Mouse (Mus musculus): ENCODE results near the gene Sh3rf1.

Gene Sh3rf1

DNA sequence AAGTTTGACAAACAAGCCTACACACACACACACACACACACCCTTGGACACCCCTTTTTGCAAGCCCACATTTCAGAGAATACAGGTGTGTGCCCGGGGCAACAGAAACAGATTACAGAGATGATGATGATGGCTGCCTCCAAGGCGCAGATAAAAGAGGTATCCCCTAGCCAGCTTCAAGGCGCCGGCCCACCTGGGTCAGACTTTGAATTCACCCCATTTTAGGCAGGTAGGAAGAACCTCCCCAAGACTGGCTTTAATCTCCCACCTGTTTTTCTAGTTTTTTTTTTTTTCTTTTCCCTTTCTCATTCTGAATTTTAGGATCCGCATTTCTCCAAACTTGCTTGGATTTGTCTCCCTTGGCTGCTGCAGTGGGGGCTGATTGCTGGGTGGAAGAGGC, 389 bp upstream of the Sh3rf1 start:
- in situ Hi-C loops (cut with MseI, MboI), result no loop called here

DNA sequence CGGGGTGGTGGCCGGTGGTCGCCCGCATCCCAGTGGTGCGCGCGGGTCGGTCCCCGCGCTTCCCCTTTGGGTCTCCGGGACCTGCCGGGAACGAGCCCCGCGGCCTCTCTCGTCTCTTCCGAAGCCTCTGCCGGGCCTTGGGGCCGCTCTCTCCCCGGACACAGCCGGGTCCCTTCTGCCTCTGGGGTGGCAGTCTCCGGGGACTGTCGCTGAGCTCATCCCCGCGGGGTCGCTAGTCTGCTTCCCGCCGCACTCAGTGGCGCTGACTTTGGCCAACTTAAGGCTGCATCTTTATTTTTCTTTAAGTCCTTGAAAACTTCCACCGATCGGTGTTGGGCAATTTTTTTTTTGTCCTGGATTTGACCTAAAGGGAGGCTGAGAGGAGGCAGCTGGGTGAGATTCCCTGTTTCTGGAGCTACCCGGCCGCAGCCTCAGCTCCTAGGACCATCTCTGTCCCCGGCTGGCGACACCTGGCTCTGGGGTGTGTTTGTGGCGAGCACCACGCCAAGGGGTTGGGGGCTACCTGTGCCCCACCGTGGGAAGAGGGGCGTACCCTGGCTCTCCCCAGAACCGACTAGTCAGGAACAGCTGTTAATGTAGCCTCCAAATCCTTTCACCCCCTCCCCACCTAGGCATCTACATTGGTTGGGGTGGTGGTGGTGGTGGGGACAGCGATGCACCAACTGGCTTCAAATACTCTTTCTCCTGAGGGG, 864 bp downstream of the Sh3rf1 start:
- in situ Hi-C loops (cut with MseI, MboI), result no loop called here

DNA sequence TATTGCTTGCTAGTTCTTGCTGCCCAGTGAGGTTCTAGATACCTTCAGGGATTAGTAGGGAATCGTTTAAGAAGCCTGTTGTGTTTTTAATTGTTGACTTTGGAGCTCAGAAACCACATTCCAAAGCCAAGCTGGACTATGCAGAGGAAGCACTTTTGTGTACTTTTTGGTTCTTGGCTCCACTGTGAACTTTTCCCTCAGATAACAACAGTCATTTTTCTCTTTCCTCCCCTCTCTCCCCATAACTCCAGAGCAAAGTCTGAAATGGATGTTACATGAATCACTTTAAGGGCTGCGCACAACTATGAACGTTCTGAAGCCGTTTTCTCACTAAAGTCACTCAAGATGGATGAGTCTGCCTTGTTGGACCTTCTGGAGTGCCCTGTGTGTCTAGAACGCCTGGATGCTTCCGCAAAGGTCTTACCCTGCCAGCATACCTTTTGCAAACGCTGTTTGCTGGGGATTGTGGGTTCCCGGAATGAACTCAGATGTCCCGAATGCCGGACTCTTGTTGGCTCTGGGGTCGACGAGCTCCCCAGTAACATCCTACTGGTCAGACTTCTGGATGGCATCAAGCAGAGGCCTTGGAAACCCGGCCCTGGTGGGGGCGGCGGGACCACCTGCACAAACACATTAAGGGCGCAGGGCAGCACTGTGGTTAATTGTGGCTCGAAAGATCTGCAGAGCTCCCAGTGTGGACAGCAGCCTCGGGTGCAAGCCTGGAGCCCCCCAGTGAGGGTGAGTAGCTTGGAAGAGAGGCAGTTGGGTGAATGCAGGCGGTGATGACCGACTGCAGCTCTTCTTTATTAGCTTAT, 2.1 kb downstream of the Sh3rf1 start:
- in situ Hi-C loops (cut with MseI, MboI), result no loop called here

DNA sequence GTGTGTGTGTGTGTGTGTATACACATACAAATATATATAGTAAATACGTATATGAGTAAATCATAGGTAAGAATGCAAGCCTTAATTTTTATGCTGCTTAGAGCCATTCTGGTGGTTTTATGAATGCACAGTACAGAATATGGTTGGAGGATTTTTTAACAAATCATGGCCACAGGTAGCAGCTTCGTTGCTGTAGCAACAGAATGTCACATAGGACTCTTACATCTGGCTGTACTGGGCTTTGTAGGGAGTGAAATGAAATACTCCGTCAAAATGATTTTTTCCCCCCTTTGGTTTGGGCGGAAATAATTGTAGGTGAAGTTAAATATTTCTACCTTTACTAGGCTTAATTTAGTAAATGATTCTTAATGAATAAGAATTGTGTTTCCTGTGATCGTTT, 3.0 kb downstream of the Sh3rf1 start:
- in situ Hi-C loops (cut with MseI, MboI), result no loop called here

DNA sequence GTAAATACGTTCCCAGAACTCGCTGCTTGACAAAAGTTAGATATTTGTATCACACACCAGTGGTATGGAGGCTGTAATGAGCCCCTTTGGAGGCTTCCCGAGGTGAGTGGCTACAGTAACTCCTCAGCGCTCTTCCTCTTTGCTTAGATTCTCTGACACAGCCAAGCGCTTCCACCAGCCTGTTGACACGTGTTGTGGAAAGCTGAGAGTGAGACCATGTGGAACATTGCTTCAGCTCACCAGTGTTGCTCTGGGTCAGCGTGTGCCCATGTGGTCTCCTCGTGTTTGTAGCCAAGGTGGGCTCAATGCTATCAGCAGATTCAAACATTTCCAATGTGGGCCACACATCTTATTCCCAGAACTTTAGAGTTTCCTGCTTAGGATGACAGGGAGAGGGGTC, 5.0 kb downstream of the Sh3rf1 start:
- in situ Hi-C loops (cut with MseI, MboI), result no loop called here

DNA sequence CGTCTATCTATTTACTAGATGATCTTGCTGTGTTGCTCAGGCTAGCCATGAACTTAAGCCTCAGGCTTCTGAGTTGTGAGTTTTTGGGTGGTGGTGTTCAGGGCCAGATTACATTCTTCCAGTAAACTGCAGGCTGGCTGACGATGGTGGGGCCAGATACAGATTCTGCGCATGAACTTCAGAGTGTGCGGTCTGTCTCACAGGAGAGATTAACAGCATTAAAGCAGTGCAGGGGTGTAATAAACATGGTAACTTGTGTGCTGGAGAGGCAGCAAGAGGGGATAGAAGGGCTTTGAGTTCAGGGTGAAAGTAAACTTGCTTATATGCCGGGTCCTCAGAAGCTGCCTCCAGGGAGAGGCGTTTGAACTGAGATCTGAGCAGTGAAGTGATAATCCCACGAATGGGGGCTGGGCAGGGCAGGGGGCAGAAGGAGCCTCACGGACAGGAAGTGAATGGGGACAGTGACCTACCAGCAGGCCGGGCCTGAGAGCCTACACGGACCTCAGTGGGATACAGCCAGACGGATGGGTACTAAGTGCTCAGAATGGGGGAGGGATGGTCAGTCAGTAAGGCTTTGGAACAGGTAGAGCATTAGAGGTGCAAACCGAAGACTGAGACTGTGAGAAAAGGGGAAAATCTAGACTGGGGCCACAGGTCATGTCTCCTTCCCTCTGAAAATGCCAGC, 6.0 kb downstream of the Sh3rf1 start:
- in situ Hi-C loops (cut with MseI, MboI), result no loop called here

DNA sequence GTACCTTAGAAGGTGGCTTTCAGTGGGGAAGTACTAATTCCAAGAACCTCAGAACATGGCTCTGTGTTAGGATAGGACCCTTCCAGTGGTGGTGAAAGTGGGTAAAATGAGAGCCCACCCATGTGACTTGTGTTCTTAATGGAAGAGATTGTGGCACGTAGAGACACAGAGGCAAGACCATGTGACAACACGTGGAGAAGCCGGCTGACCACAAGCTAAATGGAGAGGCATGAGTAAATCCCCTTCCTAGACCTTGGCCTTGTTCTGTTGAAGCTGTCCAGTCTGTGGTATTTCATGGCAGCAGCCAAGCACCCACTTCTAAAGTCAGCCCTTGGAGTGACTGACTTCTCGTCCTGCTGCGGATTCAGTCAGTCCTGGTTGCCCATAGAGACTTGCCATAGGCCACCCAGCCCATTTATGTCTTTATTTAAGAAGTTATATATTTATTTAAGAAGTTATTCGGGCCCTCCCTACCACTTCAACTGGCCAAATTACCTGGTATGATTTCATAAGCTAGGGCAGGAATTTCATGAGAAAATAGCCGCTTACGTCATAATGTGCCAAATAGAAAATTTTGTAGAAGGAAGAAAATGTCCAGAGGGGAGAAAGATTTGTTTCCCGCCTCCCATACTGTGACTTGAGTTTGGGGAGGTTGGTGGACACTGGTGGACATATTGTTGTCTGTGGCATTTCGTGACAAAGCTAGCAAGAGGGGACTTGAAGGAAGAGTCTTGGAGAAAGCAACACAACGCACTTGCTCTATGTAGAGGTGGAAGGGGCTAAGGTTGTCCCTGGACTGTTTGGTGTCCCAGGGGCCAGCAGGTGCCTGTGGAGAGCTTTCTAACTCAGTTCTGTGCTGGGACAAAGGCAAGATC, 7.4 kb downstream of the Sh3rf1 start:
- in situ Hi-C loops (cut with MseI, MboI), result no loop called here

DNA sequence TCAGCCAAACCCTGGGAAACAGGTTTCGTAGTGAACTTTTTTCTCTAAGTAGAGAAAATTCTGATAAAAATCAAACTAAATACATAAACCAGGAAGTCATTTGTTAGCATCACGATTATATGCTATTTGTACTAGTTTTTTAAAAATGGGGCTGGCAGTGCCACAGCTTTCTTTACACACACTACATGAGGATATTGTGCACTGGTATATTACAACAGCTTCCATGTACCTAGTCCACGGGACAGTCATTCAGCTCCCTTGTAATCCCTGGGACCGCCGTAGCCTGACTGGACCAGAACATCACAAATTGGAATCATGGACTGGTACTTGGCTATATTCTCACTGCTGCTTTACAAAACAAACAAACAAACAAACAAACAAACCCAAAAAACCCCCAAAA, 11.8 kb downstream of the Sh3rf1 start:
- in situ Hi-C loops (cut with MseI, MboI), result no loop called here

DNA sequence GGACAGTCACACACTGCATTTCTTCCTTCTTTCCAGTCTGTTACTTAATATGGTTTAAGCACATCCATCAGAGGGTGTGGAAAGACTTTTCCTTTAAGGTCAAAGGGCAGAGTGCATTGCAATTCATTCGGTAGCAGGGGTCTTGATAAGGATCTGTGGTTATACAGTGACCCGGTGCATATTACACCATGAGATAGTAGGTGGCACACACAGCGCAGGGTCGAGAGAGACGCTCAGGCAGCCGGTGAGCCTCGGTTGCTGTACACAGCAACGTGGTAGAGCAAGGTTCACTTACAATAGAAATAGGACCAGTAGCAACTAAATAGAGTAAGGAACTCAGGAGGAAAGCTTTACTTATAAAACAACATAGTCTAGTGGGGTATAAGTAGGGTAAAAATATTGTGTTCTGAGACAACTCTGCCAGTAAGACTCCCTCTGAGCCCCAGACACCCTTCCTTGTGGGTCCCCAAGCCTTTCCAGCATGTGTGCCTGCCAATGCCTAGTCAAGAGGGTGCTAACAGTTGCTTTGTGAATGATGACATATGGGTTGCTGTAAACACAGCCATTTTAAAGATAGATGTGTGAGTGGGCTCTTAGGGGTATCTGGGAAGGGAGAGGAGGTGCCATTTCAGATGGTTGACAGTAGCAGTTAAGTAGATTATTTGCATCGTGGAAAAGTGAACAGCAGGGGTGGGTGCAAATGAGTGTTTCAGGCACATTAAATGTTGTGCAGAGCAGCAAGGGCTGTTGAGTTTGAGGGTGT, 13.0 kb downstream of the Sh3rf1 start:
- in situ Hi-C loops (cut with MseI, MboI), result no loop called here

DNA sequence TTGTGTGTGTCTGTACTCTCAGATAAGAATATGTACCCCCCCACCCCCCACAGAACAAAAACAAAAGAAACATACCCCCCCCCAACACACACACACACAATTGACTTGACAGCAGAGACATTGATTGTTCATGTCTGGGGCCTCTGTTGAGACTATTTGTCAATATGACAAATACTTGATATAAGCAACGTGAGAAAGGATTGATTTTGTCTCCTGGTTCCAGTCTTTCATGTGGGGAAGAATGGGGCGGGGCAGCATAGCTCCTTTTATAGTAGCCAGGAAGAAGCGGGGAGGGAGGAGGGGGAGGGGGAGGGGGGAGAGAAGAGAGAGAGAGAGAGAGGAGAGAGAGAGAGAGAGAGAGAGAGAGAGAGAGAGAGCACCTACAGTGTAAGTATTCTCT, 15.9 kb downstream of the Sh3rf1 start:
- in situ Hi-C loops (cut with MseI, MboI), result no loop called here

DNA sequence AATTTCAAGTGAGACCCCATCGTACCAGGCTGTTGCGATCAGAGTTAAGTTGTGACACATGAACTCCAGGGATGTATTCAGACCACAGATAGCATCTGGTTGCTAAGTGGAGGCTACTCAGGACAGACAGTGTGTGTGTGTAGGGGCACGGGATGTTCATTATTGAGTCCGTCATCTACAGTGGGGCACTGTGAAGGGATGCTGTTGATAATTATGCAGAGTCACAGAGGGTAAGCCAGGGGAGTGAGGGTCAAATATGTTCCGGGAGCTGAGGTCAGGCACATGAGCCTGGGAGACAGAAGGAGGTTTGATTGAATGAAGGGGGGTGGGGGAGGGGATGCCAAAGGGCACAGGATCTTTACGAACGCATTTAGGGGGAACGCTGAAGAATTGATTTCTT, 17.6 kb downstream of the Sh3rf1 start:
- in situ Hi-C loops (cut with MseI, MboI), result no loop called here

DNA sequence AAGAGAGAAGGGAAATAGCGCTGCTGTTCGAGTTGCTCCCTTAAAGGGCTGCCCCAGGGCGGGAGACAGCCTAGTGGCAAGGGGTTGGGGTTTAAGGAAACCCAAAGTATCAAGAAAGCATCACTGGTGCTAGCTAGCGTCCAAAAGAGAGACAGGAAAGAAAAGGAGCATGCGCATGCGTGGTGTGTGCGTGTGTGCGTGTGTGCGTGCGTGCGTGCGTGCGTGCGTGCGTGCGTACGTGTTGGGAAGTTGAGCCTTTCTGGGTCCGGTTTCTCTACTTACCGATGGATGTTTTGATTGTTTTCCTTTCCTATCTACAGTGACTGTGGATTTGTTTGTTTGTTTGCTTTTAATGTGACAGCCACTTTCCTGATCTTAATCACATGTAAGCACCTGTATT, 19.2 kb downstream of the Sh3rf1 start:
- in situ Hi-C loops (cut with MseI, MboI), result no loop called here

DNA sequence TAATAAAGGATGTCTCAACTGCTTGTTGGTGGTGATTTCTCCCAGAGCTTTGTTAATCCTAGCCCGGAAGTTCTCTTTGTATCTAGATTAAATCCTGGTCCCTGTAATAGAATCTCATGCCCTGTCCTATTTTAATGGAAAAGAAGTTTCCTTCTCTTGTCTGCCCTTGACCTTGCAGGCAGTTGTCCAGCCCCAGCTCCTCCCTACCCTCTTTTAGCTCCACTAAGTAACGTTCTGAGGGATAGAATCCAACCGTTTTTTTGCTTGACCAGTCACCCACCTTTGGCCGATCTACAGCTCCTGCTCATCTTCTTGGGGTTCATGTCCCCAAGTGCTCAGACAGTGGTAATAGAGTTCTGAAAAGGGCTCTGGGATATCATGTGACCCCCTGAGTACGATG, 19.8 kb downstream of the Sh3rf1 start:
- in situ Hi-C loops (cut with MseI, MboI), result no loop called here

DNA sequence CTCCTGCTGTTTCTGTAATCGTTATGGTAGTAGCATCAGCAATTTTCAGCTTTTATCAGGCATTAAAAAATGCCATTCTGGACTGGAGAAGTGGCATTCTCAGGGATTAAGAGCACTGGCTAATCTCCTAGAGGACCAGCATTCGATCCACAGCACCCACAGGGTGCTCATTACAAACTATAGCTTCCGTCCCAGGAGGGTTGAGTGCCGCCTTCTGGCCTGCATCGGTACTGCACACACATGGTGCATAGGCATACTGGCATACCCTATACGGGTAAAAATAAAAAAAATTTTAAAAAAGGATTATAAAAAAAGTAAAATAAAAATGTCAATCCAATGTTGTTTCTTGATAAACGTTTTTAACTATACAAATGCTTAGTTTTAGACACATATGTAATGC, 20.5 kb downstream of the Sh3rf1 start:
- in situ Hi-C loops (cut with MseI, MboI), result no loop called here

DNA sequence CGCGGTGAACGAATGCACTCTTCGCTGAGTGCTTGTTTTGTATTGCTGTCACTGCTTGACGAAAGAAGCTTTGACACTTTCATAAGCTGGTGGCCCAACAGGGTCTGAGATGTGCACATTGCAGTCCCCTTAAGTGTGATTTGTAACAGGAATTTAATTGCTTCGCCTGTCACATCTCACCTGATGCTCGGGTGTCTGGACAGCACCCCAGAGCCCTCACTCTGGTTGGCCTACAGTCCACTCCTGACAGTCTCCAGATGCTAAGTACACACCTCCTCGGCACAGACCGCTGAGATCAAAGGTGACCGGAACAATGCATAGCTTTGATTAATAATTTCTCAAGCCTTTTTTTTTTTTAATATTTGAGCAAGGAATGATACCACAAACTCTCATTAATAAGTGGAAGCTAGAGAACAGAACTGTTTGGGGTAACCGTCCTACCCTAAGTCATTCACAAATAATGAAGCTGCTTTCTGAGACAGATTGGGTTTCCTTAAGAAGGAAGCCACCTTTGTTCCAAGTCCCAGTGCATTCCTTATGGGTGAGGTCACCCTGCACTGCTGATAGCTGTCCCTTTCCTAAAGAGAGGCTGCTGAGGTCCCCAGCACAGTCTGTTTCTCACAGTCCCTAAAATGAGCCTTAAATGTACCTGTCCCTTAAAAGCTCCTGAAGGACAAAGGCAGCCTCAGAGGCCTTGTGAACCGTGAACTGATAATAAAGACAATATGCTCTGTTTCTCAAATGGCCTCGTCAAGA, 23.8 kb downstream of the Sh3rf1 start:
- in situ Hi-C loops (cut with MseI, MboI), result no loop called here

DNA sequence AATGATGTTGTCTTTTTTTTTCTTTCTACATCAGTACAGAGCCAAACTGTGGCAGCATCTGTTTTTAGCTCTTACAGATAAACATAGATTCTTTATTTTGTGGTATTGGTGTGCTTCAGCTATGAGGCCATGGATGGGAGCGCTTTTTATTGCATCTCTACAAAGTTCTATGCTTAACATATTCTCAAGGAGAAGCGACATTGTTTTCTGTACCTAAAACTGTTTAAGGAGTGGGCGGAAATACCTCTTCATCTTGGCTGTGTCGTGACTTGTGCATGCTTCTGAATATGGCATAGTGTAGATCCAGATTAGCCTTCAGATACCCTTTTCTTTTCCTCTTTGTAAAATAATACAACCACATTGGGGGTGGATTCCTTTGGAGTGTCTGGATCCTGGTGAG, 25.8 kb downstream of the Sh3rf1 start:
- in situ Hi-C loops (cut with MseI, MboI), result no loop called here

DNA sequence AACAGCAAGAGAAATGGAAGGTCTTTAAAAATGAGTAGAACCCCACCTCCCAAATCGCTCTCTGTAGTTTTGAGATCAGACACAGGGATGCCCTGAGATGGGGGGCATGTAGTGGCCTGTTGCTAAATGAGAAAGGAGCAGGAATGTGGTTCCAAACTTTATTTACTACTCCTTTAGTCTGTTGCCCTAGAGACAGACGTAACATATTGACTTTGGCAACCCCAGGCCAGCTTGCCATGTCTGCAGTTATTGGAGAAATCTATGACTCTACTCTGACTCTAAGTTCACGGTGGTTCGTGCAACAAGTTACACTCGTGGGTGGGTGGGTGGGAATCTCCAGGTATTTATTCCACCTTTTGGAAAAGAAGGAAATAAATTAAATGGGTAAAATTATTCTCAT, 30.5 kb downstream of the Sh3rf1 start:
- in situ Hi-C loops (cut with MseI, MboI), result no loop called here

DNA sequence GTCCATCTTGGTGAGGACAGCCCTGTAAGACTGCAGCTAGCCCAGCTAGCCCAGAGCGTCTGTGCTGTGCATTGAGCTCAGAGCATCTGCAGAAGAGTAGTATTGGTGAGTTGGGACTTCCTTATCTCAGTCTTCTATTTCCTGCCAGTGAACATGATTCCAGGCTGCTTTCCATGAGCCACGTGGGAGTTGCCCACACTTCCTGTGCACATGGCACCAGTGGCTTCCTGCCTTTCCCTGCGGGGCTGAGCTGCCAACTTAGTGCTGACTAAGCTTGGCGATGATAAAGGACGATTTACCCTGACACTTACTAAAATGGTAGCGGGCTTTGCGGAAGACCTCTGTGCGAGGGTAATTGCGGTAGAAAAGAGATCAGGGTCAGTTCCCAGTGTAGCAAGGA, 35.2 kb downstream of the Sh3rf1 start:
- in situ Hi-C loops (cut with MseI, MboI), result no loop called here

DNA sequence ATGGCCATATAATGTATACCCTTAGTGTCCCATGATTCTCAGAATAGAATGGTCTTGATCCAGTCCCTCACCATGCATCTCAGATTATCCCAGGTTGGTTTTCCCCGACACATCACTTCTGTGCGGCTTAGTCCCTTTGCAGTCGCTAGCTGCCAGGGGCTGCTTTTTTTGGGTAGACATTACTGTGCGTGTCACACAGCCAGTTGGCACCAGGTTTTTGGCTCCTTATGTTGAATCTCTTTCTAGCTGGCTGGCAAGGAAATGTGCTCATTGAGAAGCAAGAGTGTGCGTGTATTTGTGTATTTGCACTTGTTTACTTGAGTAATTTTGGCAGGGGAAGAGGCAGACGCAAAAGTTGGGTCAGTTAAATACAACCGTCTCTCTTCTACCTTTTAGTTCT, 35.9 kb downstream of the Sh3rf1 start:
- in situ Hi-C loops (cut with MseI, MboI), result no loop called here

DNA sequence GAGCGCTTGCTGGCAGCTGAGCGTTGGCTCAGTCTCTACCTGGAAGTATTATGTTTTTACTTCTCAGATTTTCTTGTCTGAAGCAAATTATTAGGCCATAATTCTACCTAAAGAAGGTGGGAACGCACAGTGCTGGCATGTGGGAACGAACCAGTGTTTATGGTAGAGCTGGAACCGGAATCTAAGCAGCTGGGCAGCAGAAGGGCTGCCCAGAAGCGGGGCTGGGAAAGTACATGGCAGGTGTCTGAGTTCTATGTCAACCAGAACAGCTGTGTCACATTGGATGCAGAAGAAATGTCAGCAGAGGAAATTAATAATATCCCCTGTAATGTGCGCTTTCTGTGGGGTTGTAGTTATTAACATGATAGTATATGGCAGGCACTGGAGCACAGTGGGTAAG, 36.9 kb downstream of the Sh3rf1 start:
- in situ Hi-C loops (cut with MseI, MboI), result no loop called here
